Mouse (Mus musculus) neutrophil, adult 5-6 weeks (primary cell): ENCODE results near the gene Gys1. TPM values are rescaled to one million over a fixed set of nuclear protein-coding genes. Genes with fewer than 3 reads are reported as not detected.

Experiments used
- ATAC-seq: fragments of 151-379, 151-347 bp; 2 replicates; pipeline ENCODE4 v1.8.0; 2017; ENCODE audit warnings: mild to moderate bottlenecking, moderate TSS enrichment; ENCODE audit not compliant: insufficient number of reproducible peaks, poor library complexity, low FRiP score, severe bottlenecking; ENCODE audit errors: extremely low read depth
- total RNA-seq: library from RNA; stranded (forward); fragments of 200-1000 nt; gene quantifications from 2 replicates; pipeline ENCODE4 v1.2.3, GENCODE M21; 2017

Gys1 gene
- total RNA-seq, 1 experiment from 2014 or later, result 9.9 TPM

DNA sequence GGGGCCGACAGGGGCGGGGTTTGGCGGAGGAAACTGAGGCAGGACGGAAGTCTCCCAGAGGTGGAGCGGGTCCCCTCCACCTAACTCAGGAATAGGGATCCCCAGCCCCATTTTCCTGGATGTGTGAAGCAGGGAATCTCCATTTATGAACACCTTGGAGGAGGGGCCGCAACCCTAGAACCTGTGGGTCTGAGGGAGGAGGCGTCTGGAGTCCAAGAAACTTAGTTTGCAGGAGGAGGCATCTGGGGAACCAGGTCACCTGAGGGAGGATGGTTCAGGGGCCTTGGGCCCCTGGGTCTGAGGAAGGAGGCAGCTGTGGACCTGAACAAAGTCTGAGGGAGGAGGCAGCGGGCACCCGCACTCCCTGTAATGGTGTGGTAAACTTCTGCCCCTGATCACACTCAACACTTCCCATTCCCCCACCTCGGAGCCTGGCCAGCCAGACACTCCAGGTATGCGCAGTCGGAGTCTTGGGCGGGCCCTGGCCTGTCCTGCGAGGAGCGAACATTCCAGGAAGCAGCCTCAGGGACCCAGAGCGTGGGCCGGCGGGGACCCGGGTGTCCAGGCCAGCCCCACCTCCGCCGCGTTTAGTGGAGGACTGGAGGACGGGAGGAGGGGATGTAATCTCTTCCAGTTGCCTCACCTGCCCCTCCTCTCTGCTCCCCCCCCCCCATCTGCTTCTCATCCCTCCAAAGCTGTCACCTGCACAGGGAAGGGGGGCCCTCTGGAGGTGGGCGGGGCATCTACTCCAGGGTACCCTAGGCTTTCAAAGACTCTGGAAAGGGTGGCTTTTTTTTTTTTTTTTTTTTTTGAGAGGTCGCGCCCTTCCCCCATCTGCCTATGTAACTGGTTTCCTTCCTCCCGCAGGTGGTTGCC is 20.5 kb upstream of the Gys1 start:
- ATAC-seq, result no peak

DNA sequence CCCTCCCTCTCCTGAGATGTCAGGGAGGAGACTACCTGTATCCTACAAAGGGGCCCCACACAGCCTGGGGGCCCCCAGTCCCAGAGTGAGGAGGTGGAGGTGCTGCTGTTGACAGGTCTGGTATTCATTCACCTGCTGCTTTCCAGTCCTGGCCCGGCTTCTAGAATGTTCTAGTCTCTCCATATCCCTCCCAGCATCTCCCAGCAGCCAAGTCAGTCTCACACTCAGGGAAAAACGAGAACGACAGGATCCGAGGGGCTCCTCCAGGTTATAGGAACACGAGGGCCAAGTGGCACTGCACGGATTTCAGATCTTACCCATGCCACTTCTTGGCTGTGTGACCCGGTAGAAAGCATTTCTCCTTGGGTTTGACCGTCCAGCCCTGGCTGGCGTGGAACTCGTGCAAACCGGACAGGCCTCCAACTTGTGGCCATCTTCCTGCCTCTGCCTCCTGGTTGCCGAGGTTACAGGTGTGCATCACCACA is 19.9 kb upstream of the Gys1 start:
- ATAC-seq, result no peak

DNA sequence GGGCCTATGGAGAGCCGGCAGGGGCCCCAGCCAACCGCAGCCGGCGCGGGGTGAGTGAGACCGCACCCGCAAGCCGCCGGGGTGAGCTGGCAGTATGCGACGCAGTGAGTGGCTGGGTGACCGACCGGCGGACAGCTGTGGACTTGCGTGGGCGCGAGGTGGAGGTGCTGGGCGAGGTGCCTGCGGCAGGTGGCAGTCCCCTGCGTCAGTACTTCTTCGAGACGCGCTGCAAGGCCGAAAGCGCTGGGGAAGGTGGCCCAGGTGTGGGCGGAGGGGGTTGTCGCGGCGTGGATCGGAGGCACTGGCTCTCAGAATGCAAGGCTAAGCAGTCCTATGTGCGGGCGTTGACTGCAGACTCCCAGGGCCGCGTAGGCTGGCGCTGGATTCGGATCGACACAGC is 19.0 kb upstream of the Gys1 start:
- no peak for ATAC-seq

DNA sequence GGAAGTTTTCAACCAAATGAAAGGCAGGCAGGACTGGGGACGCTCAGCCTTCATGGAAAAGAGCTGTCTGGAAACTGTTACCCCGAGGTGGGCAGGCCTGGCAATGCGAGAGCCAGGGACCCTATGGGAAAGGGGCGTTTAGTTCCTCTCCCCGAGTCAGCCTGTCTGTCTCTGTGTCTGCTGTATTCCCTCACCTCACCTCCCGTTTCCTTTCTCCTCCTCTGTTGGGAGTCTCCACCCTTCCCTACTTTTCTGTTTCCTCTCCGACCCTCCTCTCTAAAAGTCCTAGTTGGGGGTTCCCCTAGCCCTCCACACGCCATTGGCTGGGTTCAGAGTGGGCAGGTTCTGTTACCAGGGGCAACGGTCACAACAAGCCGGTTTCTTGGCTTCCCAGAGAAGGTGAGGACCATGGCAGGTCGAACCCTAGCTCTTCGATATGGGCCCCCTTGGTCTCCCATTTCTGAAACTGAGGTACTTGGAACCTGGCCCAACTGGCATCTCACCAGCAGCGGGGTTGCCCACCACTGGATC is 16.6 kb upstream of the Gys1 start:
- ATAC-seq, result no peak

DNA sequence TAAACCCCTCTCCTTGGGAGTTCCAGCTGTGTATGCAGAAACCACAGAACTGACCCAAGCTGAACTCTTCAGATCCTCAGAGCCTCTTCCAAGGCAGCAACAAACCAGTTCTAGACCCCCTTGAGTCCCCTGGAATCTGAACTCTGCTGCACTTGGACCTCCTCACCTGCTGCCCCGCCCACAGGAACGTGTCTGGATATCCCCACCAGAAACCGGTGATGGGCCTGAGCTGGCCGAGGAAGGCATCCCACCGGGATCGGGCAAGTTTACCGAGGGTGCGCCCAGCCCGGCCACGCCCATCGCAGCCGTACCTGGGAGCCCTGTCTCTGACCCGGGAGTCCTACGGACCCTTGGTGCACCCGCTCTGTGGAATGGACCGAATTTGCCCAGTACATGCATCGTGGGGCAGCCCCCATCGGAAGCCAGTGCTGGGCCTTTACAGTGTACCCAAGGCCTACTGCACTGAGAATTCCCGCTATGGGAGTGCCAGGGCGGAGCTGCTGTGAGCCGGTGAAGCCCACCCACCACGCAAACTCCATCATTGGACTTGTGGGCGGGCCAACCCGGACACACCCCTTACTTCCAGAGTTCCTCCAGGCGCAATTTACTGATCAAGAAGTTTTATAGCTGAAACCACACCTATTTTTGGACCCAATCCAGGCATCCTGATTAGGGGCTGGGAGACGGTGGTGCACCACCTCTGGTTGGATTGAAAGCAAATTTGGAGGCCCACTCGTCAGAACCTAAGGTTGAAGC is 14.6 kb upstream of the Gys1 start:
- ATAC-seq, result no peak

DNA sequence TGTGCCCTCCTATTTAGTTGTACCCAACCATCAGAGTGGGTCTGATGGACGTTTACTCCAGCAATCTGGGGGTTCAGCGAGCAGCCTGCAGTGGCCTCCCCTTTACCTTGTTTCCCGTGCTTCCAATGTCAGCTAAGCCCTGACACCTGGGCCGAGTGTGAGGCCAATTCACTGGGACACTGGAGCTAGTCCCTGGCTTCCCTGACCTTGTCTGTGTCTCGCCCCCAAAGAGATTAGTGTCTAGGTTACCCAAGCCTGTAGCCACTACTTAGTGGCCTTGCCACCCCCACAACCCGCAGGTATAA is 14.1 kb upstream of the Gys1 start, which contains the start of gene Lhb:
Lhb (plus strand) TSS at position 206 of the 305 bp plus-strand sequence.
- no peak for ATAC-seq

DNA sequence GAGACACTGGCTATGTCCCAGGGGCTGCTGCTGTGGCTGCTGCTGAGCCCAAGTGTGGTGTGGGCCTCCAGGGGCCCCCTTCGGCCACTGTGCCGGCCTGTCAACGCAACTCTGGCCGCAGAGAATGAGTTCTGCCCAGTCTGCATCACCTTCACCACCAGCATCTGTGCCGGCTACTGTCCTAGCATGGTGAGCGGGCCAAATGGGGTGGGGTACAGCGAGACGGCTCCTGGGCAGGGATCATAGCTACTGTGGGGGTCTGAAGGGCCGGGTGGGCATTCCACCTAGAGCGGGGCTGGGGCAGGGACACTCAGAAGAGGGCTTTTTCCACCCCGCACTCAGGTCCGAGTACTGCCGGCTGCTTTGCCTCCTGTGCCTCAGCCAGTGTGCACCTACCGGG is 13.4 kb upstream of the Gys1 start:
- ATAC-seq, result no peak

DNA sequence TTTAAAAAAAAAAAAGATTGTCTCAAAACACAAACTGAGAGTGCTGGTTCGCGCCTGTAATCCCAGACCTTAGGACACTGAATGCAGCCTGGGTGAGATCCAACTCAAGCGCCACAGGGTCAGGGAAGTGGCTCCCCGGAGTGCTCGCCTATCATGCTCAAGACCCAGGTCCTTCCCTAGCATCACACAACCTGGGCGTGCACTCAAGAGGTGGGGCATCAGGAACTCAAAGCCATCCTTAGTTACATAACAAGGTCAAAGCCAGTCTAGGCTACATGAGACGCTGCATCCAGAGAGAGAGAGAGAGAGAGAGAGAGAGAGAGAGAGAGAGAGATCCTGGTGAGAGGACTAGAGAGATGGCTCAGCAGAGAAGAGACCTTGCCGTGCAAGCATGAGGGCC is 8.1 kb upstream of the Gys1 start:
- no peak for ATAC-seq

DNA sequence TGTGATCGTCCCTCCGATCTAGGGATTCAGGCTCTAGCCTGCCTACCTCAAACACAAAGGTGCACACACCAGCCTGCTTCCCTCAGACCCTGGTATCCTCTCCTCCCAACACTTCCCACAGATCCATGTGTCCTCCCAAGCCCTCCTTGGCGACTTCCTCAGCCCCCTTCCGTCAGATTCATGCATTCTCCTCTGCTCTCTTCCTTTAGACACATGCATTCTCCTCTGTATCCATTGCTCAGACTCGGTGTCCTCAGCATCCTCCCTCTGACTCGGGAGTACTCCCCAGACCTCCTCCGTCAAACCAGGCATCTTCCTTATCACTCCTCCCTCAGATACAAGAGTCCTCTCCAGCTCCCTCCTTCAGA is 825 bp upstream of the Gys1 start:
- no peak for ATAC-seq

DNA sequence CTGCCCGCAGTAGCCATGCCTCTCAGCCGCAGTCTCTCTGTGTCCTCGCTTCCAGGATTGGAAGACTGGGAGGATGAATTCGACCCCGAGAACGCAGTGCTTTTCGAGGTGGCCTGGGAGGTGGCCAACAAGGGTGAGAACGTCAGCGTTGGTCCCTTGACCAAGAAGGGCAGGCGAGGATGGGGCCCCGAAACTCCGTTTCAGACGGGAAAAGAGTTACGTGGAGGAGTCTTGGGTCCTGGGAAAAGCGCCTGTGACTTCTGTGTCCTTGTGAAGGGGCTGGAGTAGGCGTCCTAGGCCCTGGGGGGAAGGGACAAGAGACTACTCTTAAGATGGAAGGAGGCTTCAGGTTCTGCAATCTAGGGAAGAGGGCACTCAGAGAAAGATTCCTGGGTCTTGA is 394 bp downstream of the Gys1 start:
- no peak for ATAC-seq

DNA sequence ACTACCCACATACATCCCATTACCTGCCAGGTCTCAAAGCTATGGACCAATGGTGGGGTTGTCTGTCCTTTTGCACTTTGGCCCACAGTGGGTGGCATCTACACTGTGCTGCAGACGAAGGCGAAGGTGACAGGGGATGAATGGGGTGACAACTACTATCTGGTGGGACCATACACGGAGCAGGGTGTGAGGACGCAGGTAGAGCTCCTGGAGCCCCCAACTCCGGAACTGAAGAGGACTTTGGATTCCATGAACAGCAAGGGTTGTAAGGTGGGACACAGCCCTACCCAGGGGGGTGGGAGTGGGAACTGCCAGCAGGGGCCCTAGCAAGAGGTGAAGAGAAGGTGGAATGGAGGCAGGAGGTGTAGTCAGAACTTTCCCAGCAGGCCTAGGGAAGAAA is 1.8 kb downstream of the Gys1 start:
- no peak for ATAC-seq

DNA sequence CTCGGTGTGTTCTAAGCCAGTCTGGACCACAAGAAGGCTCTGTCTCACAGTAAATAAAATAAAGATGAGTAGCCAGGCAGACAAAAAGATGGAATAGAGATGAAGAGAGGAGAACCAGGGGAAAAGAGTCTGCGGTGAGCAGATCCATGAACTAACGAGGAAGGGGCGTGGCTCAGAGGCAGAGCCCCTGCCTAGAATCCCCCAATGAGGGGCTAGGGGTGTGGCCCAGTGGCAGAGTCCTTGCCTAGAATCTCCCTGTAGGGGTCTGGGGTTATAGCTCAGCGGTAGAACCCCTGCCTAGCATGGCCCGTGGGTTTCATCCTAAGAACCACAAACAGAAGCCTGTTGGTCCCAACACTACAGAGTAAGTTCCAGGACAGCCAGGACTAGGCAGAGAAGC is 2.4 kb downstream of the Gys1 start:
- no peak for ATAC-seq

DNA sequence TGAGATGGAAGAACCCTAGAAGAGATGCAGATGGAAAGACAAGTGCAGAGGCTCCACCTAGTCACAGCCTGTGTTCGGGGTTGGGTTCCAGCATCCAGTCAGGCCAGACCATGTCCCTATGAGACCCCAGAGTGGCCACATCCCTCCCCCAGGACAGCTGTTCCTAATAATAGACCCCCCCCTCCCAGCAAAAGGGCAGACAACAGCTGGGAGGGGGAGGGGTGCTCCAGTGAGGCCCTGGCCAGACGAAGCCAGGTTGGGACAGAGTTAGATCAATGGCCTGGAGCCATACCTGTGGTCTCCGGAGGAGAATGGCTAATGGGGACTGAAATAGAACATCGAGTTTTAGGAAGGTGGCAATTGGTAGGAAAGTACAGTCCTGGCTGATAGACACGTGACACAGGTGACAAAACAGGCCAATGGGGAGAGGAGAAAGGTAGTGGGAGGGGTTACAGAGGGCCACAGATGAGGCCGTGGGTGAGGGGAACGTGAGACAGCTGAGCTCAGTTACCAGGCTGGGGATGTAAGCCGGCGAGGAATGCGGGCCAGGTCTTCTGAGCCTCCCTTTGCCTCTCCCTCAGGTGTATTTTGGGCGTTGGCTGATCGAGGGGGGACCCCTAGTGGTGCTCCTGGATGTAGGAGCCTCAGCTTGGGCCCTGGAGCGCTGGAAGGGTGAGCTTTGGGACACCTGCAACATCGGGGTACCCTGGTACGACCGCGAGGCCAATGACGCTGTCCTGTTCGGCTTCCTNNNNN is 3.1 kb downstream of the Gys1 start, which contains the start of gene Ruvbl2:
Ruvbl2 (minus strand) TSS at position 576 of the 756 bp plus-strand sequence.
- no peak for ATAC-seq

DNA sequence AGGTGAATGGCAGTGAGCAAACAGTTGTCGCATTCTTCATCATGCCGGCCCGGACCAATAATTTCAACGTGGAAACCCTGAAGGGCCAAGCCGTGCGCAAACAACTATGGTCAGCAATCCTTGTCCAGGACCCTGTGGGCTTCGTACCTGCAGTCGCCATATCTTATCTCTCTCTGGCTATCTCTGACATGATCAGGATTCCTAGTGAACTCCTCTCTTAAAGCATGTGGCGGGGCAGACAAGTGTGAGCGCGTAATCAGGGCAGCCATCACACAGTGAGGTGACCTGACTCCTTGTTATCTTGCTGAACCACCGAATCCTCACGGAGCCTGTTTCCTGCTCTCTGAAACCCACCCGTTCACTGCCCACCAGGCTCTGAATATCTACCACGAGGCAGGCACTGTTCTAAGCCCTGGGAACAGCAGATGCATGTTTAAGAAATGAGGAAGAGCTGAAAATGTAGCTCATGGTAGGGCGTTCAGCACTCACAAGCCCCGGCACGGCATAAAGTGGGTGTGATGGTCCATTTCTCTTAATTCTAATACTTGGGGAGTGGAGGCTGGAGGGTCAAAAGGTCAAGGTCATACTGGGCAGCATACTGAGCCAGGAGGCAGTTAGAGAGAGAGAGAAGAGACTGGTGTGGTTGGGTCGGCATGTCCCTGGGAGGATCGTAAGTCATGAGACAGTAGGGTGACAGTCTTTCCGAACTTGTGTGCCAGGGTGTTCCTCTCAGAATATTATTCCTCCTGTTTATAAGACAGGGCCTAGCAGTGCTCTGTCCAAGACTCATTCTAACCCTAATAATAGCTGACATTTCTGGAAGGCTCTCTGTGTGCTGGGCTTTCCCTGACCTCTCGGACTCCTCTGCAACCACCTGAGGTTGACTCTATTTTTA is 9.1 kb downstream of the Gys1 start:
- no peak for ATAC-seq

DNA sequence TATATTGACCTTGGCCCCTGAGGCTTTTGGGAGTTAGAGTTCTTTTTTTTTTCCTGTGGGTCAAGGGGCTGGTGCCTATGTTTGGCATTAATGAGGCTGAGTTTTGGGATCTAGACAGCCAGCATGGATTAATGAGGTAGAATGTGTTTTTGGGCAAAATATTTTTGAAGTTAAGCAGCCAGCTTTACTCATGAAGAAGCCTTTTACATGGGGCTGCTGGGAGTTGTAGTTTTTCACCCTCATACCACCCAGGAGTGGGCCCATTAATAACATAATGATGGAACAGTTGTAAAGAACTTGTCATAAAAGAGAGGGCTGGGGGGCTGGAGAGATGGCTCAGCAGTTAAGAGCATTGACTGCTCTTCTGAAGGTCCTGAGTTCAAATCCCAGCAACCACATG is 11.9 kb downstream of the Gys1 start:
- no peak for ATAC-seq

DNA sequence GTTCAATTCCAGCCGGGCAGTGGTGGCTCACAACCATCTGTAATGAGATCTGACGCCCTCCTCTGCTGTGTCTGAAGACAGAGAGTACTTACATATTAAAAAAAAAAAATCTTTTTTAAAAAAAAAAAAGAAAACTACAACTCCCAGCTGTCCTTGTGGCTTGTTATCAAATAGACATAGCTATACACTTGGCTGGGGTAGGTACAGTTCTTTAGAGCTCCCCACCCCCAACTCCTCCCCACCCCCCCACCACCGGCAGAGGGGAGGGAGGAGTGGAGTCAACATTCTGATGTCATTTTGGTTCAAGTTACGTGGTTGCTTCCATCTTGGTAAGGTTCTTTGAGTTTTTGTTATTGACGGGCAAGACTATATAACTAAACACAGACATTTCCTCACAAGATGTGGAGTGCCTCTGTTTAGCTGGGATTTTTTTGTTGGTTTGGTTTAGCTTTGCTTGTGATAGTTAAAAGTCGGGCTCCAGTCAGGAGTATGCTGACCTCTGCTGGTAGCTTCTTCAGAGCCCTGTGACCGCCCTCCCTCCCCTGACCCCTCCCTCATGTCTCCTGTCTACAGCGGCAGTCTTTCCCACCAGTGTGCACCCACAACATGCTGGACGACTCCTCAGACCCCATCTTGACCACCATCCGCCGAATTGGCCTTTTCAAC is 12.8 kb downstream of the Gys1 start:
- ATAC-seq, result no peak

DNA sequence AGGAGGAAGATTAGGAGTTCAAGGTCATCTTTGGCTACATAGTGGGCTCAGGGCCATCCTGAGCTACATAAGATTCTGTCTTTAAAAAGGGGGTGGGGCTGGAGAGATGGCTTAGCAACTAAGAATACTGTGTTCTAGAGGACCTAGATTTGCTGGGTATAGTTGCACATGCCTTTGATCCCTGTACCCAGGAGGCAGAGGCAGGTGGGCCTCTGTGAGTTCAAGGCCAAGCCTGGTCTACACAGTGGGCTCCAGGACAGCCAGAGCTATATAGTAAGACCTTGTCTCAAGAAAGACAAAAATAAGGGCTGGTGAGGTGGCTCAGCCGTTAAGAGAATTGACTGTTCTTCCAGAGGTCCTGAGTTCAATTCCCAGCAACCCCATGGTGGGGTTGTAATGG is 15.3 kb downstream of the Gys1 start:
- no peak for ATAC-seq
